Mouse (Mus musculus) liver, embryonic 14.5 days (tissue): ENCODE data around the gene Cfdp1.

Experiments
- CTCF ChIP-seq: IDR thresholded peaks from 2 replicates; pipeline ENCODE4 v1.5.1; 2016; ENCODE audit warnings: antibody characterized with exemption, low read depth, control low read depth
- EP300 ChIP-seq: IDR thresholded peaks from 2 replicates; pipeline ENCODE4 v1.6.1; 2016; ENCODE audit warnings: antibody characterized with exemption, low read depth

DNA sequence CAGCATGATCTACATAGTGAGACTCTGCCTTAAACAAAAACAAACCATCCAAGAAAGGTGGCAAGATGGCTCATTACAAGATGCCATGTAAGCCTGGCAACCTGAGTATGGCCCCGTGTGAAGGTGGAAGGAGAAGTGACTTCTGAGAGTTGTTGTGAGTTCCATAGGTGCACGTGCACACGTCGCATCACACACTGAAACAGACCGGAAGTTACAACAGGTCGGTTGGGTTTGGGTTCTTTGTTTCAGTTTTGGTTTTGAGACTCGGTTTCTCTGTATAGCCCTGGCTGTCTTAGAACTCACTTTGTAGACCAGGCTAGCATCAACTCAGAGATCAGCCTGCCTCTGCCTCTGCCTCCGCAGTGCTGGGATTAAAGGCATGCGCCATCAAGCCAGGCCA, 40.3 kb downstream of the Cfdp1 start:
- no peak for TF ChIP-seq CTCF
- no peak for TF ChIP-seq EP300
